Comparison of ENCODE assay signal across 8 mouse cellular contexts in the genomic region with DNA sequence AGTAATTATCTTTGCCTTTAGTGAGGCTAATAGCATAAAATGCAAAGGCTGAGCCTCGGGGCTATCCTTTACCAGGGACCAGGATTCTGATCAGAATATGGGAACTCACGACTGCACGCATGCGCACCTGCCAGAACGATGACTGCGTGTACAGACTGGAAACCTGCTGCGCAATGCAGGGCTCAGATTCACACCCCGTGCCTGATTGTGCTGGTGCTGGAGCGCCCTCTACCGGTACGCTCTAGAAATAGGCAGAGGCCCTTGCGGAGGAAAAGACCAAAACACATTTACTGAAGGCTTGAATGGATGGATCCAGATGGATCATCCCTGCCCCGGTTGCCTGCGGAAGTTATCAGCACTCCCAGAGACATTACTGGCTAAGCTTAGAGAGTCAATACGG. TPM values are rescaled to one million over a fixed set of nuclear protein-coding genes. Genes with fewer than 3 reads are reported as not detected.
DNase-seq lines count a peak whose midpoint lies in the region; ATAC-seq lines count a peak whose summit lies in the region.

No protein-coding gene starts in this region.

- 0 out of 2 replicates have a peak overlapping the region, but pooled peaks have one; percentile 18 for H3K9ac ChIP-seq in hindbrain, embryonic 15.5 days

- peak overlapping the region; percentile 46; the same call in 1 of the 2 replicates for H3K27ac ChIP-seq in hindbrain, embryonic 15.5 days (replicated peaks)

- peaks cover 25% of the 10 kb centered on the region for H3K4me1 ChIP-seq in hindbrain, embryonic 15.5 days (replicated peaks)

- under 1% methylated on average over 15 of the region's 15 CpGs for WGBS in hindbrain, embryonic 15.5 days

- no peaks in the 10 kb centered on the region for H3K27me3 ChIP-seq in hindbrain, embryonic 15.5 days

- peak; percentile 96 for DNase-seq in R1 (ENCODE audit: low read depth, low spot score)
- DNase-seq in cerebellum, postnatal 10 days = peak; percentile 95
- DNase-seq in frontal cortex, postnatal 14 days (ENCODE audit: low spot score in 2 of 2) = peak; percentile 85 to 93
- peak; percentile 89 to 90 for DNase-seq in layer of hippocampus, postnatal 36 days
- peak; percentile 91 for DNase-seq in right cerebral cortex, adult 18-20 months
- DNase-seq in urinary bladder, adult 2 months (ENCODE audit: low spot score) = peak; percentile 82

- peak overlapping the region; percentile 32 for H3K4me2 ChIP-seq in hindbrain, embryonic 15.5 days

- ATAC-seq in hindbrain, embryonic 15.5 days (ENCODE audit: low FRiP score, low read depth) = peak; percentile 70
- ATAC-seq in megakaryocyte, adult 5-6 weeks (ENCODE audit: poor library complexity, severe bottlenecking) = peak; percentile 69

- H3K36me3 ChIP-seq in hindbrain, embryonic 15.5 days = no peaks in the 10 kb centered on the region

- H3K4me3 ChIP-seq in hindbrain, embryonic 15.5 days = no peak overlapping the region

- H3K9me3 ChIP-seq in hindbrain, embryonic 15.5 days = no peaks in the 10 kb centered on the region

RNA-seq across cellular contexts. Expression of gene Arl4c, which starts 3.8 kb away (rescaled TPM):
- polyA plus RNA-seq in hindbrain, embryonic 15.5 days (2015; fragmentation: Nextera tagmentation; extraction: Ambion mirVana) = 43.6 and 45.3 TPM in 2 replicates
- 10 to 100 TPM; 26.1 to 29.0 TPM for total RNA-seq in layer of hippocampus, postnatal 36 days (2021)
- 25.3 and 27.4 TPM in 2 replicates for total RNA-seq in megakaryocyte, adult 5-6 weeks (2015)
- total RNA-seq in megakaryocyte, adult 5-6 weeks (2017) = 36.0 and 39.1 TPM in 2 replicates
- 5.2 and 6.3 TPM in 2 replicates for polyA plus RNA-seq in urinary bladder, adult 2 months (2012; rRNA removed)
